Mouse (Mus musculus): ENCODE results near the gene Pitx2.

Gene Pitx2

GRCm38 (mm10) chr3:129199609-129200500 is at the start of gene Pitx2:
Pitx2 (plus strand) TSS chr3:129199878.
- DNase-seq: peak in 1 of 2 experiments; percentile 59

- DNase-seq: no peak
Observed at GRCm38 (mm10) chr3:129150001-129150400, 49.7 kb upstream of the Pitx2 start.

- no peak for DNase-seq
Observed at GRCm38 (mm10) chr3:129151096-129151685, 48.5 kb upstream of the Pitx2 start.

GRCm38 (mm10) chr3:129158812-129159370 is 40.8 kb upstream of the Pitx2 start:
- no peak for DNase-seq

- no peak for DNase-seq
Observed at GRCm38 (mm10) chr3:129161333-129162035, 38.2 kb upstream of the Pitx2 start.

DNA sequence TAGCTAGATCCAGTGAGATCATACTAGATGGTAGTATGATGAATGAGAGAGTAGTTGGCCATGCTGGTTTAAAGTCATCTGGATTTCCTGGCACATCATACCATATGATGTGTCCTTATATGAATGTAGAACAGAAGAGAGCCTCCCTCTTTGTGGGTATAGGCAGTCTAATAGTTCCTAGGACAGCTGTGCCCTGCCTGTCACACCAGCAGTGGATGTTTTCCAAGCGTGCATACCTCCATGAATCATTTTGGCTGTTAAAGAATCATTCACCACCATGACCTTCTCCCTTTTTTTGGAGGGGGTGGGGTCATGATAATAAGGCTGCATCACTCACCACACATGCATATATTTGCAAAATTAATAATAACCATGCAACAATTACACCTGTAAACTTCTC is 35.4 kb upstream of the Pitx2 start:
- no peak for DNase-seq

DNA sequence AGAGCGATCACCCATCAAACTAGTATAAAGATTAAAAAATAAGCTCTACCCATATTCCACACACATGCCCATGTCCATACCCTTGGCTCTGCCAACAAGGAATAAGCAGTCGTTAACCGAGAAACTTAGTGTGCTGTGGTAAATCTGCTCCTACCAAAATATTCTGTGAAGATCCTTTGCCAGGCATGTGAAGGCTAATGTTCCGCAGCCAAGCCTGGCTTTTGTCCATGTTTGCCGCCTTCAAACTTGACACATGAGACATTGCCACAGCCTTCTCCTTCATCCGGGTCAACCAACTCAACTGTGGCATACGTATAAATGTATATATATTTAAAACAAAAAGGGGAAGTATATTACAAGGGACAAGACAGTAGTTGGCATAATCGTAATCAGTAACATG is 34.0 kb upstream of the Pitx2 start:
- DNase-seq: no peak

GRCm38 (mm10) chr3:129166684-129167083 is 33.0 kb upstream of the Pitx2 start:
- DNase-seq: peak; percentile 48 to 57

- DNase-seq: no peak
Observed at GRCm38 (mm10) chr3:129170416-129170815, 29.3 kb upstream of the Pitx2 start.

DNA sequence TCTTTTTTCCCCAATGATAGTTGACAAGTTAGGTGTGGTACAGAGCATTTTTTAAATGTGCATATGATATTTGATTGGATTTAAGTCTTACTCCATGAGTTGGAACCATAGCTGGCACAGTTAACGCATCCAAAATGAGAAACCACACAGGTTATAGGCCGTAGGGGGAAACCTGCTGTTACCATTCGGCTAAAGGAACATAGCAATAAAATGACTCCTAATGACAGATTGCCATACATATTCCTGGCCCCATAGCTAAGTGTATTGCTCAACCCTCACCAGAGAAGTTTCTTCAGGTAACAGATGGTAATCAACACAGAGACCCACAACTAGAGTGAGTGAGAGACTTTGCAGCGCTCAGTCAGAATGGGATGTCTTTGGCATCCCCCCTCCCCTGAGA is 27.9 kb upstream of the Pitx2 start:
- DNase-seq: no peak

DNA sequence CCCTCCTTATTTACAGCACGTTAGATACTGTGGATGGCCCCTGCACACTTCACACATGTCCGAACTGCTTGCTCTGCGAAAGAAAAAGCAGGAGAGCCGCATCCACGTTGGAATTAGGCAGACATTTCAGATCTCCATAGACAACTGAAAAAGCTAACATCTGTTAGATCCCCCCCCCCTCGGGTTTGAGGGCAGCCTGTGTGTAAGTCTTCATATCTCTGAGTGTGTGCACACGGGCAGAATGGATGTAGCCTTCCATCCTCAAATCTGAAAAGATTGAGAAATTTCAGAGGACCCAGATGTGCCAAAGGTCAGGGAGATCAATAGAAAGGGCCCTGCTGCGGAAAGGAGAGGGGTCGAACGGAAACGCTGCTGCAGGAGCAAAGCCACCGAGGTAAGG is 5.2 kb upstream of the Pitx2 start:
- no peak for DNase-seq

DNA sequence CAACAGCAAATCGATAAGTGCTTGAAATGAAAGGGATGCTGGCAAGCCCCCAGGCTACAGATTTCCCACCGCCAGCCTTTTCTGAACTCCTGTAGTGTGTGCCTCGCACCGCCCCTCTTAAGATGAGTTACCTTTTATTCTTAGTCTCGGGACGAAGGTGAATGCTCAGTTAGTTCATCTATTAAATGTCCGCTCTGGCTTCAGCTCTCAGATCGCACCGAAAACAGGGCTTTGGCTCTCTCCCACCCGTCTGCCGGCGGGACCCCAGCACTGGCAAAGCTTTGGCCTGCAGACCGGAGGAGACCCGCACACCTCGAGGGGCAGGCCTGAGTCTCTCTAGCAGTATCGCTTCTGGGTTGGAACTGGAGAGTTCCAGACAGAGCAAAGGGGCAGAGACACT is 4.6 kb upstream of the Pitx2 start:
- DNase-seq: peak in 1 of 2 experiments; percentile 24

DNA sequence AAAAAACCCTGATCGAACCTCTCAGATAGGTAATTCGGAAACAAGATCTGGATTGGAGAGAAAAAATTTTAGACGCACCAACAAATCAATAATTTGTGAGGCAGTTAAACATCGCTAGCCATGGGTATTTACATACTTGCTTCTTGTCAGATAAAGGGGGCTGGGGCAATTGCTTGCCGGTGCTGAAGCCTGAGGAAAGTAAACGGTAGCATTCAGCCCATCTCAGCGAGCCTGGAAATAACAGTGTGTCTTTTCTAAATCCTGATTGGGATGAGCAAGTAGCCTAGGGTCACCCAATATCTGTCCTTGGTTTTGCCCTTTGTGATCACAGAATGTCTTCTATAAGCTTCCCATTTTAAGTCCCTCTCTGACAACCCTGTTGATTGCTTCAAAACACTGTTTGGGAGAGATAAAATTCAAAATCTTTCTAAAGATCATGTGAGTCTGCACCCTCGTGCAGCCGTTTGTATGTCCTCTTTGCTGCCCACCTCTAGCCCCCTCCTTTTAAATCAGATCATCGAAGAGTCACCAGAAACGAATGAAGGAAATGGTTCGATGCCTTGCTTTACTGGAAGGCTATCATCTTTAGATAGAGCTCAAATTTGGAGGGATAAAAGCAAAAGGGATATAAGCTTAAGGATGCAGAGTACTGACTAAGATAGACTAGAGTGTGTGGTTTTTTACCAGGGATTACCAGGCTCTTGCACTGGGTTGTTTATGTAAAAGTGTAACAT is 3.7 kb upstream of the Pitx2 start:
- DNase-seq: no peak

- DNase-seq: no peak
Observed at GRCm38 (mm10) chr3:129196550-129196919, 3.1 kb upstream of the Pitx2 start.

GRCm38 (mm10) chr3:129197035-129197434 is 2.6 kb upstream of the Pitx2 start:
- DNase-seq: no peak

- DNase-seq: no peak
Observed at GRCm38 (mm10) chr3:129197786-129198626, 1.7 kb upstream of the Pitx2 start.

GRCm38 (mm10) chr3:129198627-129198903 is 1.1 kb upstream of the Pitx2 start:
- no peak for DNase-seq

- DNase-seq: no peak
Observed at GRCm38 (mm10) chr3:129199160-129199608, 494 bp upstream of the Pitx2 start.

DNA sequence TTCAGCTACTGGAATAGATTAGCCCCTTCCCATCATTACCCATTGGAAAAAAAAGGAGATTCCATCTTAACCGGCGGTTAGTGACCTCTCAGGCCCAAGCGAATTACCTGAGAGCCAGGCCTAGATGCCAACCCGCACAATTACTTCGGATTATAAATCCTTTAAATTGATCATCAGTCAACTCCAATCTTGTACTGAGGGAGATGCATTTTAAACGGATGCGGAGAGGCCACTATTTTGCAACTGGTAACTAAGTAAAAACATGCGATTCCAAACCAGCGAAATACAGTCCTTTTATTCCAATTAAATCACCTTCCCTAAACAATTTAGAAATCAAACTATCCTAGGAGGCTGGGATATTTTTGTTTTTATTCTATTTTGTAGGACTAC is 818 bp downstream of the Pitx2 start:
- DNase-seq: no peak

GRCm38 (mm10) chr3:129201156-129201555 is 1.5 kb downstream of the Pitx2 start:
- DNase-seq: no peak

DNA sequence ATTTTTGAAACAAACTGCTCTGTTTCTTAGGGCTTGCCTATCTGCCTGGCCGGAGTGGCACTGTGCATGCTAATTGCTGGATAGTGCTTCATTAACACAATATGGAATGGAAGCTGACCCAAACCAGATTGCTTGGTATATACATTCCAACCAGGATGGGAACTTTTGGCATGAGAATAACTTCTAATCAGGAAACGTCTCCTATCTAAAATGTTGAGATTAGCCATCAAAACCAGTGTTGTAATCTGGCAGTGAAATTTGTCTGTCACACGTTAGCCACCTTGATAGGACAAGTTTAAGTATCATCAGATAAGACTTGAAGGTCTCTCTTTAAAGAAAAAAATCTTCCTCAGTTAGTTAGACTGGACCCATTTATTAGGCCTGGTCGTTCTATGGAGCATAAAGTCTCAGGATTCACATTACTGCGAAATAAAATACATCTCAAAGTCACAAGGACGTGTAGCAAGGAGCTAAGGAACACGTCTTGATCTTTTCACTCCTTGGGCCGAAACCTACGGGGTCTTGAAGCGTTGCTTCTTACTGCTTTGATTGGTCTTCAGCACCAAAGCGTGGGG is 2.1 kb downstream of the Pitx2 start:
- DNase-seq: no peak

Data from kidney, postnatal 25 days (tissue).